Mouse (Mus musculus): ENCODE results near the gene Lhcgr.

DNA sequence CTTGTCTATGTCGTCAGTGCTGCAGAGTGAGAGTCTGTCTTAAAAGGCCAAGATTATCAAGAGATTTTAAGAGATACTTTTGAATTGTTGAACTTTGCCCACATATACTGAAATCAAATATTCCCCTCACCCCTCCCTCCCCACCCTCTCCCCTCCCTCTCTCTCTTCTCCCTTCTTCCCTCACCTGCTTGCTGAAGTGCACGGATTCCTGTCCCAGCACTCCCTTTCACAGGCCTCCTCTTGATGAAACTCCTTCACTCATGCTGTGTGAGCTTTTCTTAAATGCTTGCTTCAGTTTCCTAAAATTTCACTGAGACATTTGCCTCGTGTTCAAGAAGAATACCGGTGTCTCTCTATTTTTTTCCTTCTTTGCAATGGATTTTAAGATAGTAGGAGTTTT lies 88.7 kb downstream of the Lhcgr start:
- no peak for TF ChIP-seq CTCF (IDR thresholded peaks at IDR 0.05; ENCODE audit: control insufficient read depth, insufficient read depth, insufficient replicate concordance, low read depth, low read length)
- no peak for TF ChIP-seq POLR2A (IDR thresholded peaks at IDR 0.05; ENCODE audit: control insufficient read depth, low read depth, low read length)

Data from testis, adult 2 months (tissue).